Mouse (Mus musculus) heart, embryonic 14.5 days (tissue): Measurements from ENCODE around the gene Siglech. TPM values are rescaled to one million over a fixed set of nuclear protein-coding genes. Genes with fewer than 3 reads are reported as not detected.

Experiments
- ATAC-seq: fragments of 200-750 bp; cut with Nextera tagmentation; 2 replicates; pipeline ENCODE4 v1.8.0; 2017; ENCODE audit warnings: low read depth, moderate TSS enrichment; ENCODE audit not compliant: insufficient number of reproducible peaks, insufficient read depth, low FRiP score
- H3K27ac ChIP-seq, 2 experiments: fragments of 200-500 bp in 1 of 2; fragments of 300-500 bp in 1 of 2; sonication (generic) in 1 of 2; replicated peaks in 1 of 2; 2 replicates each; pipeline ENCODE4 v1.5.1; 2012 to 2014; ENCODE audit warnings: low read depth in 2 of 2, low read length in 2 of 2, control low read depth in 1 of 2, mild to moderate bottlenecking in 1 of 2, mixed read lengths in 1 of 2; ENCODE audit not compliant: control insufficient read depth in 1 of 2, insufficient read depth in 1 of 2
- H3K27me3 ChIP-seq: fragments of 300-500 bp; sonication (generic); 2 replicates; pipeline ENCODE4 v1.6.1; 2014; ENCODE audit warnings: mild to moderate bottlenecking, low read length, control low read depth; ENCODE audit not compliant: control insufficient read depth, insufficient read depth
- H3K36me3 ChIP-seq: fragments of 300-500 bp; sonication (generic); 2 replicates; pipeline ENCODE4 v1.6.1; 2014; ENCODE audit warnings: mild to moderate bottlenecking, control low read depth, low read length, mixed read lengths; ENCODE audit not compliant: control insufficient read depth, insufficient read depth
- H3K4me1 ChIP-seq, 2 experiments: fragments of 200-500 bp in 1 of 2; fragments of 300-500 bp in 1 of 2; sonication (generic) in 1 of 2; 2 replicates each; pipeline ENCODE4 v1.6.1; 2012 to 2014; ENCODE audit warnings: low read length in 2 of 2, control low read depth in 1 of 2, mixed read lengths in 1 of 2; ENCODE audit not compliant: control insufficient read depth in 2 of 2, insufficient read depth in 2 of 2
- H3K4me2 ChIP-seq: fragments of 300-500 bp; sonication (generic); 2 replicates; pipeline ENCODE4 v1.6.1; 2014; ENCODE audit warnings: mild to moderate bottlenecking, low read length
- H3K4me3 ChIP-seq, 2 experiments: fragments of 200-500 bp in 1 of 2; fragments of 300-500 bp in 1 of 2; sonication (generic) in 1 of 2; 2 replicates each; pipeline ENCODE4 v1.5.1; 2012 to 2014; ENCODE audit warnings: low read length in 2 of 2, mild to moderate bottlenecking in 2 of 2, control low read depth in 1 of 2, low read depth in 1 of 2, moderate library complexity in 1 of 2; ENCODE audit not compliant: control insufficient read depth in 1 of 2, insufficient read depth in 1 of 2
- H3K9ac ChIP-seq: fragments of 300-500 bp; sonication (generic); 2 replicates; pipeline ENCODE4 v1.6.1; 2014; ENCODE audit warnings: mild to moderate bottlenecking, low read length
- H3K9me3 ChIP-seq: fragments of 300-500 bp; sonication (generic); 2 replicates; pipeline ENCODE4 v1.6.1; 2016; ENCODE audit warnings: low read length, control low read depth; ENCODE audit not compliant: control insufficient read depth
- WGBS: fragments of 180-500 bp; shearing (Covaris S2); extraction: QIAGEN DNeasy Blood & Tissue Kit; methylation state at CpG from one replicate; pipeline ENCODE4 v1.1.7; 2014; 5-methylcytosine and 5-hydroxymethylcytosine counted together
- polyA plus RNA-seq: library from polyadenylated mRNA; unstranded; fragments of >200 nt; fragmentation: Nextera tagmentation; extraction: Ambion mirVana; gene quantifications from 2 replicates; pipeline ENCODE4 v1.2.1, GENCODE M21; 2014

Siglech gene
- 0.15 and 0.57 TPM in 2 replicates for polyA plus RNA-seq

DNA sequence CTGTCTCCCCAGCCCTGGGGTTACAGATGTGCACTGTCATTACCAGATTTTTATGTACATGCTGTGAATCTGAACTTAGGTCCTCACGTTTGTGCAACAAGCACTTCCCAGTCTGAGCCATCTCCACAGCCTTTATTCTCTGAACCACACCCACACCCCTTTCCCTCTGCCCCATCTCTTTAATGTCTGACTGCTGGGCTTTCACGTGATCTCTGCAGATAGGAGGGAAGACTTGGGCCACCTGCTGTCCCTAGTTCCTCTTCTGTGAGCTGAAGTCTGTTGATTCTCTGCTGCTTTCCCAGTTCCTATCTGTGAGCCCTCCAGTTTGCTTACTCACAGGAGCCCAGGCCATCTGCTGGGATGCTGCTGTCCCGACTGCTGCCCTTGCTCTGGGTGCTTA lies at the start of gene Siglech:
TSS of gene Siglech (plus strand) at position 253 of the 400 bp plus-strand sequence.
- Histone ChIP-seq H3K36me3 (no peaks in the 10 kb centered on the region), H3K9me3 (no peaks in the 10 kb centered on the region), H3K4me1 (no peaks in the 10 kb centered on the region), H3K4me2 (no peak within 1 kb of the TSS), H3K27ac (no peak within 1 kb of the TSS), H3K4me3 (no peak within 1 kb of the TSS), H3K9ac (no peak within 1 kb of the TSS), H3K27me3 (no peaks in the 10 kb centered on the region)
- no peak for ATAC-seq
- WGBS, result 32% methylated on average over 3 of the region's 3 CpGs

- Histone ChIP-seq H3K4me1 (no peaks in the 10 kb centered on the region), H3K4me3 (no peak overlapping the region), H3K9me3 (no peaks in the 10 kb centered on the region), H3K27me3 (no peaks in the 10 kb centered on the region), H3K4me2 (no peak overlapping the region), H3K27ac (no peak overlapping the region), H3K9ac (no peak overlapping the region), H3K36me3 (no peaks in the 10 kb centered on the region)
- WGBS, result 72% methylated on average over 7 of the region's 7 CpGs
- ATAC-seq, result no peak
These were observed 45.3 kb upstream of the Siglech start for GRCm38 (mm10) chr7:55722673-55723072.

DNA sequence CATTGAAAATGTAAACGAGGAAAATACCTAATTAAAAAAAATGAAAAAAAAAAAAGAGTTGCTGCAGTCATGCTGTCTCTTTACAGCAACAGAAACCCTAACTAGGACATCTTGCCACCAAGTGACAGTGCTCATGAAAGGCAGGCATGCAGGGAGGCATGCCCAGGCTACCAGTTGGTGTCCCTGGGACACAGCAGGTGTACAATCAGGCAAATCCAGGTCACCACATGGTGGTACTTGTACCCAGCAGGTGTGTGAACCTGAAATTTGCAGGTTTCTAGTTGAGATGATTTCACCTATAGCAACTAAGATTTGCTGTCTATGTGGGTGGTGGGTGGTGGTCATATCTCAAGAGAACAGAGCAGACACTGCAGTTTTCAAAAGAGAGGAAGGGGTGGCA lies 39.1 kb upstream of the Siglech start:
- H3K4me3 ChIP-seq, result no peak overlapping the region
- ATAC-seq, result no peak
- H3K4me1 ChIP-seq, result no peaks in the 10 kb centered on the region
- H3K36me3 ChIP-seq, result no peaks in the 10 kb centered on the region
- WGBS, result 69% methylated on average over 1 of the region's 1 CpGs
- no peaks in the 10 kb centered on the region for H3K27me3 ChIP-seq
- no peak overlapping the region for H3K9ac ChIP-seq
- H3K4me2 ChIP-seq, result no peak overlapping the region
- H3K9me3 ChIP-seq, result no peaks in the 10 kb centered on the region
- H3K27ac ChIP-seq, result no peak overlapping the region

- Histone ChIP-seq H3K4me3 (no peak overlapping the region), H3K27ac (no peak overlapping the region), H3K9me3 (no peaks in the 10 kb centered on the region), H3K4me2 (no peak overlapping the region), H3K36me3 (no peaks in the 10 kb centered on the region), H3K27me3 (no peaks in the 10 kb centered on the region), H3K4me1 (no peaks in the 10 kb centered on the region), H3K9ac (no peak overlapping the region)
- ATAC-seq, result no peak
- 78% methylated on average over 2 of the region's 2 CpGs for WGBS
These were observed 33.5 kb upstream of the Siglech start for GRCm38 (mm10) chr7:55734483-55734882.

DNA sequence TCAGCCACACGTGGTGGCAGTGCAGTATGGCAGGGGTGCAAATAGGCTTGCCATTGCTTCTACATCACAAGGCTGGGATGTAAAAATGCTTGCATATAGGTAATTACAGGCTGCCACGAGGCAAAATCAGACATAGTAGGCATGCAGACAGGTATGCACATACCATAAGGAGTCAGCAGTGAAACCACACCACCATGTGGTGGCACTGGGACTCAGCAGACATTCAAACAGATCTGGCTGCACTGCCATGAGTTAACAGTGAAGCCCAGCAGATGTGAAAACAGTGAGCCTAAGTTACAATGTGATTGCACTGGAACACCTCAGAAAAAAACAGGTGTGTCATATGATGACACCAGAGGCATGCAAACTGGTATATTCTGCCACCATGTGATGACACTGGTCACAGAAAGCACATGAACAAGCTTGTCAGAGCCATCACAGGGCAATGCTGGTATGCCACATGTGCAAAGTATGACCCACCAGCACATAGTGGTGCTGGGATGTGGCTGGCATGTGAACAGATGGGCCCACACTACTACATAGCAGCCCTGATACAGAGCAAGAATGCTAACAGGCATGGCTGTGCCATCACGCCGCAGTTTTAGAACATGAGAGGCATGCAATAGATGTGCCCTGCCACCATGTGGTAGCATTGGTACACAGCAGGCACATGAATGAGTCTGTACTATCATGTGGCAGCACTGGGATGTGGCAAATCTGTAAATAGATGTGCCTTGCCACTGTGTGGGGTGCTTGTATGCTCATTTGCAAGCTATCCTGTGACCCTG lies 30.7 kb upstream of the Siglech start:
- WGBS, result 54% methylated on average over 4 of the region's 4 CpGs
- H3K9me3 ChIP-seq, result no peaks in the 10 kb centered on the region
- ATAC-seq, result no peak
- H3K4me3 ChIP-seq, result no peak overlapping the region
- H3K9ac ChIP-seq, result no peak overlapping the region
- H3K36me3 ChIP-seq, result no peaks in the 10 kb centered on the region
- H3K4me1 ChIP-seq, result no peaks in the 10 kb centered on the region
- H3K27ac ChIP-seq, result no peak overlapping the region
- H3K4me2 ChIP-seq, result no peak overlapping the region
- H3K27me3 ChIP-seq, result no peaks in the 10 kb centered on the region

GRCm38 (mm10) chr7:55743614-55744267 lies 24.2 kb upstream of the Siglech start:
- H3K4me1 ChIP-seq, result no peaks in the 10 kb centered on the region
- H3K27me3 ChIP-seq, result no peaks in the 10 kb centered on the region
- no peak overlapping the region for H3K9ac ChIP-seq
- no peak overlapping the region for H3K4me3 ChIP-seq
- 72% methylated on average over 3 of the region's 3 CpGs for WGBS
- H3K9me3 ChIP-seq, result no peaks in the 10 kb centered on the region
- no peak overlapping the region for H3K27ac ChIP-seq
- no peaks in the 10 kb centered on the region for H3K36me3 ChIP-seq
- no peak overlapping the region for H3K4me2 ChIP-seq
- ATAC-seq, result no peak

GRCm38 (mm10) chr7:55744566-55745220 lies 23.3 kb upstream of the Siglech start:
- Histone ChIP-seq H3K4me2 (no peak overlapping the region), H3K9ac (no peak overlapping the region), H3K27ac (no peak overlapping the region), H3K9me3 (no peaks in the 10 kb centered on the region), H3K4me1 (no peaks in the 10 kb centered on the region), H3K27me3 (no peaks in the 10 kb centered on the region), H3K36me3 (no peaks in the 10 kb centered on the region), H3K4me3 (no peak overlapping the region)
- 72% methylated on average over 10 of the region's 10 CpGs for WGBS
- no peak for ATAC-seq
